In genomic region chr2:167465951-167466350, GRCm38 (mm10) we compare ENCODE assay signal across 12 mouse cellular contexts.
"Had no signal": no experiment of that assay in that cellular context is flagged by ENCODE, and none has a peak within 500 bp of the region (broad histone marks: within the 10 kb centered on the region; RNA-seq: fewer than 3 reads in every experiment).

No protein-coding gene starts in this region.

- DNase-seq: forebrain, postnatal 0 days; gastrocnemius, postnatal 10 days; heart, adult 18-20 months; heart, postnatal 10 days; heart, postnatal 4 days; kidney, adult 18-20 months; kidney, adult 8-10 months; kidney, postnatal 10 days; kidney, postnatal 25 days; kidney, postnatal 4 days; liver; liver, embryonic 13.5 days had no signal
